Mouse (Mus musculus) cerebellum, adult 18-20 months (tissue): Measurements from ENCODE around the gene Sstr4.
A peak's percentile ranks its signal among the peaks of the same experiment; 100 is the strongest.

ENCODE experiments used
- DNase-seq, 2 experiments: peaks; one replicate each; pipeline ENCODE4 v3.0.0; 2021

Sstr4 gene

GRCm38 (mm10) chr2:148396209-148396608 lies 1.1 kb downstream of the Sstr4 start:
- DNase-seq = no peak

GRCm38 (mm10) chr2:148397015-148397783 lies 2.1 kb downstream of the Sstr4 start:
- no peak for DNase-seq

DNA sequence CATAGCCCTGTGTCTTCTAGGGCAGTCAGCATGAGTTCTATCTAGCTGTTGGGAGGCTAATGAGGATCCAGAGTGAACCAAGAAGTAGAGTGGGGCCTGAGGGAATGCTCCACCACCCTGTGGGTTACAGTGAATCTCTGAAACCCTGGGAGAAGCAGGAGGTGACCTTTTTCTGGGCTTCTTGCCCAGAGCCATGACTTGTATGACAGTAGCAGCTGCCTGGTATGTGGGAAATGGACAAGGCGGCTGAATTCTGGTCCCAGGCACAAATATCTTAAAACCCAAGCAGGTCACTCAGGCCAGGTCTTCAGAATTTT lies 2.6 kb downstream of the Sstr4 start:
- DNase-seq = no peak

- DNase-seq = no peak
Measured at GRCm38 (mm10) chr2:148398901-148399685, 3.9 kb downstream of the Sstr4 start.

GRCm38 (mm10) chr2:148402227-148402626 lies 7.1 kb downstream of the Sstr4 start:
- no peak for DNase-seq

DNA sequence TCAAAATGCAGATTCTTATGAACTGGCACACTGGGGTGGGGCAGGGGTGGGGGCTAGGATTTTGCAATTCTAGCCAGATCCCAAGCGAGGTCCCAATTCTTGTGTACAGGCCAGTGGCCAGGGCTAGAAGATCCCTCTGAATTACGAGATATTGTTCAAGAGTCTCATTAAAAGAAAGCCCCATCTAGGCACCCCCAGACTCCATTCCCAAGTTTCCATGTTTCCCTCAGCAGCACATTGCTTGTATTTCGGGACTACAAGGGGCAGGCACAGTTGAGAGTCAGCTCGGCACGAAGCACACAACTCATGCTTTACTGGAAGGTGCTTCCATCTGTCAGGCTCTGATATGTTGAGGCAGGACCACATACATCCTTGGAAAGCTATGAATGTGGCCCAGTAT lies 9.8 kb downstream of the Sstr4 start:
- no peak for DNase-seq

GRCm38 (mm10) chr2:148406160-148406970 lies 11.2 kb downstream of the Sstr4 start:
- DNase-seq = no peak

DNA sequence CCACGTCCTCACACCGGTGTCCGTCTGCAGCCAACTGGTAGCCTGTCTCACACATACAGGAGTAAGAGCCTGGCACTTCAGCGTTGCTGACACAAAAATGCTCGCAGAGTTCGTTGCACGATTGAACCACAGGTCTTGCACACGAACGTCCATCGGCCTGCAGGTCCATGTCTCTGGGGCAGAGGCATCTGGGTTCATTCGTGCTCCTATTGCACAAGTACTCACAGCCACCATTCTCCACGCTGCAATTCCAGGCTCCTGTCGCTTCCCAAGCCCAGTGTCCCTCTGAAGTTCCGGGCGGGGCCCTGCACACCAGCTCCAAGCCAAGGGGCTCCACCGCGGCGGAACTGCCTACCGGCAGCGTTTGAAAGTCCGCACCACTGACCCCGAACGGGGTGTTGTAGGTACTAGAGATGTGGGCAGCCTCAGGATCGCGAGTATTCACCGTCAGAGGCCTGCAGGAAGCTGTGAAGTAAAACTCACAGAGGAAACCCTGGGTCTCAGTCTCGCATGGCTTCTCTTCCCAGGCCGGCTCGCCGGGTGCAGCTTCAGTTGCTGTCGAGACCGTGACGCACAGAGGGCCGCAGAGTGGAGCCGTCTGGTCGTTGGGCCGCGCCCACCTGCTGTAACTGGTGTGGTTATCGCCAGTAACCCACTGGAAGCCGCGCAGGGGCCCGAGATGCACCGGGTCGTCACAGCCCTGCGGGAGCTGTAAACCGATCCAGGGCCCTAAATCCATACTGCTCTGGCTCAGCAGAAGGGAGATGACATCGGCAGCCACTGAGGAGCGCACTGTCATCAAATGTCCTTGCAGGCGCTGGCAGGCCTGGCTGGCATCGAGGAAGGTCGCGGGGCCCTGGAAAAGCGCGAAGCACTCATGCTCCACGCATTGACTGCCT lies 12.1 kb downstream of the Sstr4 start:
- DNase-seq = no peak

GRCm38 (mm10) chr2:148407870-148408760 lies 13.0 kb downstream of the Sstr4 start, which contains the start of gene Thbd:
Gene Thbd, minus strand, starts transcription at chr2:148408188.
- no peak for DNase-seq

DNA sequence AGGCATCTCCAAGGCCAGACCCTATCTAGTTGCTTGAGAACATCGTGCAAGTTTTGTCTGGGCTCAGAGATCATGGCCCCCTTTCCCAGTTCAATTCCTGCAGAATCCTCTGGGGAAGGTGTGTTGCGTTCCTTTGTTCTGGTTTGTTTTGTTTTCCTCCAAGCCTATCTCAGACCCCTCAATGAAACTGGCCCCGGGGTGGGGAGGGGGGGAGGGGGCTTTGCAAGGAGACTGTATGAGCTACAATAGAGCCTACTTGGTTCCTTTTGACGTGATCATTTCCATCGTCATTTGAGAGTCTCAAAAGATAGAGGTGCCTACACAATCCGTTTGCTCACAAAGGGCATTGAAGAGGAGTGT lies 13.6 kb downstream of the Sstr4 start:
- no peak for DNase-seq

- DNase-seq = peak in 1 of 2 experiments; percentile 12
Measured at GRCm38 (mm10) chr2:148409141-148409540, 14.0 kb downstream of the Sstr4 start.

- DNase-seq = no peak
Measured at GRCm38 (mm10) chr2:148409821-148410220, 14.7 kb downstream of the Sstr4 start.

DNA sequence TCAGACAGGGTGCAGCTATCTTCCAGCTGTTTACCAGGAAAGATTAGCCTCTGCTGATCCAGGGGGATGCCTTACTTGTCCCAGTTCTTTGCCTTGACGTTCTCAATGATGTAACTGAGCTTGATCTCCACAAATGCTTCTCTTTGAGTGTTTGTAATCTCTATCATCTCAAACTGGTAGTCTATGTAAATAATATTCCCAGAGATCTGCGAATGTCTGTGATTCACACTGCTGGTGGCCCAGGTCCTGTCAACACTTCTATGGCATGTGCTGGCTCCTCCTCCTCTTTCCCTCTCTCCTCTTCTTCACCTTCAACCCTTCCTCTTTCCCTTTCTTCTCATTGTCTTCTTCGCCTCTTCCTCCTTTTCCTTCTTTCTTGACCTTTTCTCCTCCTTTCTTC lies 24.0 kb downstream of the Sstr4 start:
- no peak for DNase-seq

GRCm38 (mm10) chr2:148419776-148420175 lies 24.6 kb downstream of the Sstr4 start:
- no peak for DNase-seq

- DNase-seq = no peak
Measured at GRCm38 (mm10) chr2:148421112-148421511, 26.0 kb downstream of the Sstr4 start.

DNA sequence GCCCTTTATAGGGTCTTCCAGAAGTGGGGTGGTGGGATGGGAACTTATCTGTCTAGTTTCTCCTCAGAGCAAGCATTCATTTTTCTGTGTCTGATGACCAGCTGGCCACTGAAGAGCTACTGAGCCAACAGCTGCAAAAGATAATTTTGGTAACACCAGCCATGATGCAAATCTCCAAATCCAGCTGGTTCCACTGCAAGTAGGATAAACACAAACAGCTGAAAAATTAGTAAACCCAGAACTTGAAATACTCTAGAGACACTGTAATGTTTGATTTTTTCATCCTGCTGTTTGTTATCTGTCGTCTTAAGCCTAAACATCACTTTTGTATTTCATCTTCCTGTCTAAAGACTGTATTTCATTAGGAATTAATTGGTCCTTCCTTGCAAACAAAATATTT lies 26.6 kb downstream of the Sstr4 start:
- DNase-seq = no peak

GRCm38 (mm10) chr2:148425709-148426382 lies 30.7 kb downstream of the Sstr4 start:
- DNase-seq = no peak

DNA sequence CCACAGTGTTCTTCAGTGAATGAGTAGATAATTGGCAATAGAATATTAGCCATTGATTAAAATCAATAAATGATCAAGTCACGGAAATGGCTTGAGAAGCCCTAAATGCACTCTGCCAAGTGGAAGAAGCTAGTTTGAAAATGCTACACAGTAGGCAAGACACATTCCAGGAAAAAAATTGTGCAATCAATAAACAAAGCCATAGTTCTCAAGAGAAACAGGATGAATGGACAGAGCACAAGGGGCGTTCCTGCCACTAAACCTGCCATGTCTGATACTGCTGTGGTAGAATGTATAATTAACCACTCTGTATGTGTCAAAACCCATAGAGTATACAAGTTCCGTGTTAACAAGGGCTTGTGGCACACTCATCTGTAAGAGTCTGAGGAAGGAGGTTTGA lies 32.4 kb downstream of the Sstr4 start:
- no peak for DNase-seq

GRCm38 (mm10) chr2:148428523-148428922 lies 33.4 kb downstream of the Sstr4 start:
- no peak for DNase-seq

GRCm38 (mm10) chr2:148429001-148429505 lies 33.9 kb downstream of the Sstr4 start:
- DNase-seq = no peak

- DNase-seq = no peak
Measured at GRCm38 (mm10) chr2:148430941-148431340, 35.8 kb downstream of the Sstr4 start.
